Mouse (Mus musculus) midbrain, embryonic 14.5 days (tissue): ENCODE measurements around the gene Abhd16a. TPM values are rescaled to one million over a fixed set of nuclear protein-coding genes. Genes with fewer than 3 reads are reported as not detected.

ENCODE experiments used
- ATAC-seq: fragments of 200-750 bp; cut with Nextera tagmentation; 2 replicates; pipeline ENCODE4 v1.8.0; 2017; ENCODE audit warnings: moderate number of reproducible peaks, moderate library complexity; ENCODE audit not compliant: low FRiP score, low TSS enrichment
- DNase-seq: peaks from one replicate; pipeline ENCODE4 v3.0.0-alpha.2; 2015
- H3K27ac ChIP-seq: fragments of 300-500 bp; sonication (generic); replicated peaks from 2 replicates; pipeline ENCODE4 v1.5.1; 2014; ENCODE audit warnings: mild to moderate bottlenecking, low read depth, low read length, moderate library complexity
- H3K27me3 ChIP-seq: fragments of 300-500 bp; sonication (generic); 2 replicates; pipeline ENCODE4 v1.6.1; 2014; ENCODE audit warnings: low read length, control low read depth, mixed read lengths; ENCODE audit not compliant: control insufficient read depth, insufficient read depth
- H3K36me3 ChIP-seq: fragments of 300-500 bp; sonication (generic); 2 replicates; pipeline ENCODE4 v1.6.1; 2014; ENCODE audit warnings: low read length, control low read depth; ENCODE audit not compliant: control insufficient read depth, insufficient read depth
- H3K4me1 ChIP-seq: fragments of 300-500 bp; sonication (generic); 2 replicates; pipeline ENCODE4 v1.6.1; 2014; ENCODE audit warnings: mild to moderate bottlenecking, antibody characterized with exemption, low read length, control low read depth; ENCODE audit not compliant: control insufficient read depth, insufficient read depth
- H3K4me2 ChIP-seq: fragments of 300-500 bp; sonication (generic); 2 replicates; pipeline ENCODE4 v1.6.1; 2014; ENCODE audit warnings: mild to moderate bottlenecking, low read length, moderate library complexity
- H3K4me3 ChIP-seq: fragments of 300-500 bp; sonication (generic); replicated peaks from 2 replicates; pipeline ENCODE4 v1.5.1; 2014; ENCODE audit warnings: low read depth, low read length
- H3K9ac ChIP-seq: fragments of 300-500 bp; sonication (generic); replicated peaks from 2 replicates; pipeline ENCODE4 v1.6.1; 2014; ENCODE audit warnings: mild to moderate bottlenecking, low read length, moderate library complexity
- H3K9me3 ChIP-seq: fragments of 300-500 bp; sonication (generic); 2 replicates; pipeline ENCODE4 v1.6.1; 2016; ENCODE audit warnings: low read length, control low read depth, mixed read lengths; ENCODE audit not compliant: control insufficient read depth
- WGBS: fragments of 180-500 bp; shearing (Covaris S2); extraction: QIAGEN DNeasy Blood & Tissue Kit; methylation state at CpG from one replicate; pipeline ENCODE4 v1.1.7; 2014; 5-methylcytosine and 5-hydroxymethylcytosine counted together
- polyA plus RNA-seq: library from polyadenylated mRNA; unstranded; fragments of >200 nt; fragmentation: Nextera tagmentation; extraction: Ambion mirVana; gene quantifications from 2 replicates; pipeline ENCODE4 v1.2.1, GENCODE M21; 2014

The Abhd16a gene
- polyA plus RNA-seq, 1 experiment from 2014 or later: 79.4 TPM

- no peaks in the 10 kb centered on the region for H3K27me3 ChIP-seq
- ATAC-seq: no peak
These were observed 11.3 kb upstream of the Abhd16a start, which contains the start of gene Ly6g6d for GRCm38 (mm10) chr17:35077786-35078233. TSS of gene Ly6g6d (minus strand) at chr17:35078065.

GRCm38 (mm10) chr17:35079778-35080177 lies 9.3 kb upstream of the Abhd16a start:
- WGBS: 68% methylated on average over 9 of the region's 9 CpGs
- H3K36me3 ChIP-seq: no peaks in the 10 kb centered on the region
- no peaks in the 10 kb centered on the region for H3K27me3 ChIP-seq
- no peaks in the 10 kb centered on the region for H3K4me1 ChIP-seq
- no peak overlapping the region for H3K4me3 ChIP-seq
- no peak overlapping the region for H3K4me2 ChIP-seq
- H3K27ac ChIP-seq: no peak overlapping the region
- H3K9ac ChIP-seq: no peak overlapping the region
- no peaks in the 10 kb centered on the region for H3K9me3 ChIP-seq
- ATAC-seq (no peak), DNase-seq (no peak)

More at GRCm38 (mm10) chr17:35077786-35078233, 11.3 kb upstream of the Abhd16a start, which contains the start of gene Ly6g6d:
- WGBS: 8% methylated on average over 14 of the region's 14 CpGs
- no peak within 1 kb of the TSS for H3K27ac ChIP-seq
- H3K9ac ChIP-seq: no peak within 1 kb of the TSS; the same call in 1 of the 2 replicates
- H3K9me3 ChIP-seq: no peaks in the 10 kb centered on the region
- H3K4me1 ChIP-seq: no peaks in the 10 kb centered on the region
- no peak within 1 kb of the TSS for H3K4me3 ChIP-seq
- H3K36me3 ChIP-seq: no peaks in the 10 kb centered on the region
- H3K4me2 ChIP-seq: peak within 1 kb of the TSS; percentile 47
- peak; percentile 46 for DNase-seq

- no peak overlapping the region for H3K4me3 ChIP-seq
- H3K9ac ChIP-seq: no peak overlapping the region
- no peaks in the 10 kb centered on the region for H3K36me3 ChIP-seq
- no peaks in the 10 kb centered on the region for H3K27me3 ChIP-seq
- ATAC-seq: no peak
- 57% methylated on average over 6 of the region's 6 CpGs for WGBS
- no peak for DNase-seq
- H3K9me3 ChIP-seq: no peaks in the 10 kb centered on the region
- no peak overlapping the region for H3K27ac ChIP-seq
- H3K4me2 ChIP-seq: no peak overlapping the region
- no peaks in the 10 kb centered on the region for H3K4me1 ChIP-seq
These were observed 8.8 kb upstream of the Abhd16a start for GRCm38 (mm10) chr17:35080248-35080647.

- ATAC-seq (no peak), DNase-seq (no peak)
- H3K4me1 ChIP-seq: no peaks in the 10 kb centered on the region
- WGBS: 81% methylated on average over 4 of the region's 4 CpGs
- H3K9me3 ChIP-seq: no peaks in the 10 kb centered on the region
- no peak overlapping the region for H3K4me2 ChIP-seq
- no peak overlapping the region for H3K27ac ChIP-seq
- no peak overlapping the region for H3K9ac ChIP-seq
- H3K27me3 ChIP-seq: no peaks in the 10 kb centered on the region
- no peaks in the 10 kb centered on the region for H3K36me3 ChIP-seq
- no peak overlapping the region for H3K4me3 ChIP-seq
These were observed 8.4 kb upstream of the Abhd16a start for GRCm38 (mm10) chr17:35080710-35081109.

GRCm38 (mm10) chr17:35082841-35083576 lies 6.1 kb upstream of the Abhd16a start:
- no peak overlapping the region for H3K27ac ChIP-seq
- no peaks in the 10 kb centered on the region for H3K36me3 ChIP-seq
- no peak overlapping the region for H3K9ac ChIP-seq
- WGBS: 89% methylated on average over 16 of the region's 16 CpGs
- DNase-seq: no peak
- no peak for ATAC-seq
- H3K9me3 ChIP-seq: no peaks in the 10 kb centered on the region
- H3K4me2 ChIP-seq: no peak overlapping the region
- no peak overlapping the region for H3K4me3 ChIP-seq
- no peaks in the 10 kb centered on the region for H3K4me1 ChIP-seq
- no peaks in the 10 kb centered on the region for H3K27me3 ChIP-seq

GRCm38 (mm10) chr17:35083929-35084497 lies 5.0 kb upstream of the Abhd16a start:
- Histone ChIP-seq H3K36me3 (no peaks in the 10 kb centered on the region), H3K9ac (no peak overlapping the region), H3K27ac (no peak overlapping the region), H3K4me2 (no peak overlapping the region), H3K27me3 (no peaks in the 10 kb centered on the region), H3K4me1 (no peaks in the 10 kb centered on the region), H3K9me3 (no peaks in the 10 kb centered on the region), H3K4me3 (no peak overlapping the region)
- ATAC-seq (no peak), DNase-seq (no peak)
- 82% methylated on average over 3 of the region's 3 CpGs for WGBS

- no peak within 1 kb of the TSS for H3K9ac ChIP-seq
- H3K27me3 ChIP-seq: no peaks in the 10 kb centered on the region
- DNase-seq (no peak), ATAC-seq (no peak)
- H3K4me1 ChIP-seq: peaks cover 6% of the 10 kb centered on the region
- H3K27ac ChIP-seq: no peak within 1 kb of the TSS
- no peak within 1 kb of the TSS for H3K4me3 ChIP-seq
- H3K9me3 ChIP-seq: no peaks in the 10 kb centered on the region
- WGBS: 85% methylated on average over 7 of the region's 7 CpGs
- H3K4me2 ChIP-seq: no peak within 1 kb of the TSS
- H3K36me3 ChIP-seq: no peaks in the 10 kb centered on the region
These were observed 3.7 kb upstream of the Abhd16a start, which contains the start of gene Ly6g6f for GRCm38 (mm10) chr17:35085208-35085865. TSS of gene Ly6g6f (minus strand) at chr17:35085610.

GRCm38 (mm10) chr17:35088151-35088550 lies 912 bp upstream of the Abhd16a start:
- no peak for DNase-seq
- Histone ChIP-seq H3K4me2 (no peak overlapping the region), H3K36me3 (peaks cover 17% of the 10 kb centered on the region), H3K4me1 (peaks cover 12% of the 10 kb centered on the region), H3K27ac (no peak overlapping the region), H3K4me3 (no peak overlapping the region), H3K9me3 (no peaks in the 10 kb centered on the region), H3K9ac (no peak overlapping the region), H3K27me3 (no peaks in the 10 kb centered on the region)
- 53% methylated on average over 2 of the region's 2 CpGs for WGBS
- ATAC-seq: no peak
